Mouse (Mus musculus) testis, adult 2 months (tissue): ENCODE results near the gene Ppa2. TPM values are rescaled to one million over a fixed set of nuclear protein-coding genes. Genes with fewer than 3 reads are reported as not detected.

ENCODE experiments used
- H3K27ac ChIP-seq: fragments of 200-500 bp; 2 replicates; pipeline ENCODE4 v1.5.1; 2012; ENCODE audit warnings: low read depth, low read length; ENCODE audit not compliant: control insufficient read depth, insufficient read depth
- H3K27me3 ChIP-seq: fragments of 200-500 bp; 2 replicates; pipeline ENCODE4 v1.6.1; 2012; ENCODE audit warnings: mild to moderate bottlenecking, low read length, moderate library complexity; ENCODE audit not compliant: control insufficient read depth, insufficient read depth
- H3K36me3 ChIP-seq: fragments of 200-500 bp; 2 replicates; pipeline ENCODE4 v1.6.1; 2012; ENCODE audit warnings: mild to moderate bottlenecking, low read length; ENCODE audit not compliant: control insufficient read depth, insufficient read depth
- H3K4me1 ChIP-seq: fragments of 200-500 bp; 2 replicates; pipeline ENCODE4 v1.6.1; 2012; ENCODE audit warnings: low read length; ENCODE audit not compliant: control insufficient read depth, insufficient read depth
- H3K4me3 ChIP-seq: fragments of 200-500 bp; 2 replicates; pipeline ENCODE4 v1.5.1; 2012; ENCODE audit warnings: low read depth, mild to moderate bottlenecking, low read length, moderate library complexity, mixed read lengths; ENCODE audit not compliant: control insufficient read depth
- CTCF ChIP-seq: fragments of 200-500 bp; IDR thresholded peaks from 2 replicates; pipeline ENCODE4 v1.5.1; 2012; ENCODE audit warnings: low read depth, mild to moderate bottlenecking, inconsistent platforms, low read length, moderate library complexity; ENCODE audit not compliant: control insufficient read depth, insufficient read depth, insufficient replicate concordance
- POLR2A ChIP-seq: fragments of 200-500 bp; IDR thresholded peaks from 2 replicates; pipeline ENCODE4 v1.6.1; 2012; ENCODE audit warnings: low read depth, mild to moderate bottlenecking, inconsistent platforms, low read length, moderate library complexity; ENCODE audit not compliant: control insufficient read depth
- polyA plus RNA-seq: library from polyadenylated mRNA; depleted of rRNA; stranded (reverse); fragments of >200 nt; gene quantifications from 2 replicates; pipeline ENCODE4 v1.2.3, GENCODE M21; 2012

The Ppa2 gene
- polyA plus RNA-seq, 1 experiment, result 60.0 TPM

DNA sequence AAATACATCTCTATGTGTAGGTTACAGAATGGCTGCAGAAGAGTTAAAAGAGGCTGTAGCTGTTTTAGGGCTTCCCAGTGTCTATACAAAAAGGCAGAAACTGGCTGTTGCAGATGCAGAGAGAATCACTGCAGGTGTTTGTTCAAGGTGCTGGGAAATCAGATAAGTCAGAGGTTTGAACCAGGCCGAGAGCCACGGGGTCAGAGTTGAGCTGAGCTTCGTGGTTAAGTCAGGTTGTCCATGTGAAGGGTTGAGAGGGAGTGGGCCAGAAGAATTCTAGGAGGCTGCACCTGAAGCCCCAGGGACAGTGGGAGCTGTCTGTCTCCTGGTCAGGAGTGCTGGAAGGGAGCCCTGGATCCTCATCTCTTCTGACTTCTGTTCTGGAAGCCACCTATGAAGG, 2.4 kb downstream of the Ppa2 start:
- Histone ChIP-seq H3K4me3 (no peak overlapping the region), H3K27ac (no peak overlapping the region), H3K36me3 (no peaks in the 10 kb centered on the region), H3K27me3 (no peaks in the 10 kb centered on the region), H3K4me1 (peaks cover 6% of the 10 kb centered on the region)
- TF ChIP-seq CTCF (no peak), POLR2A (no peak)

- no peak for TF ChIP-seq CTCF
- no peak for TF ChIP-seq POLR2A
- H3K27ac ChIP-seq, result no peak overlapping the region
- no peaks in the 10 kb centered on the region for H3K27me3 ChIP-seq
- no peaks in the 10 kb centered on the region for H3K36me3 ChIP-seq
- H3K4me3 ChIP-seq, result no peak overlapping the region
- peaks cover 6% of the 10 kb centered on the region for H3K4me1 ChIP-seq
These were observed 2.9 kb downstream of the Ppa2 start for GRCm38 (mm10) chr3:133312850-133313249.

DNA sequence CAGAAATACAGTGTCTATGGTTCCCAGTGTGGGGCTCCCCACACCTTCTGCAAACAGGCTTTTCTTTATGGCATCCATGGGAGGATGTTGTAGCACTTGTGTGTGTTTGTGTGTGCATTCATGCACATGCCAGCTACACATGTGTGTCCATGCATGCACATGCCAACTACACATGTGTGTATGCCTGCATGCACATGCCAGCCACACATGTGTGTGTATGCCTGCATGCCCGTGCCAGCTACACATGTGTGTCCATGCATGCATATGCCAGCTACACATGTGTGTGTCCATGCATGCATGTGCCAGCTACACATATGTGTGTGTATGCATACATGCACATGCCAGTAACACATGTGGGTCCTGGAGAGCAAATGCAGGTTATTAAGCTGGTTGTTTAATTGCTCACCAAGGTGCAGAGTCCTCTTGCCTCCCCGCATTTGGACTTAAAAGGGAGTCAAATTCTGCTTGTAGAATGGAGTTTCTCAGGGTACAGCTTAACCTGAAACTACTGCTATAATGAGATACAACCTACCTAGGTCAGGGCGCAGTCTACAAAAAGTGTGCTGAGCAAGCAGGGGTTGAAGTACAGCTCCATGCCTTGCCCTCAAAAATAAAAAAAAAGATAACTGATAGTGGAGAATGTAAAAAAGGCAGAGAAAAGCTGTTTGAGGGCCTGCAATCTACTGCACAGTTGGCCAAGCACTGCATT, 3.7 kb downstream of the Ppa2 start:
- Histone ChIP-seq H3K36me3 (no peaks in the 10 kb centered on the region), H3K4me3 (no peak overlapping the region), H3K27ac (no peak overlapping the region), H3K4me1 (peaks cover 6% of the 10 kb centered on the region), H3K27me3 (no peaks in the 10 kb centered on the region)
- TF ChIP-seq POLR2A (no peak), CTCF (no peak)

DNA sequence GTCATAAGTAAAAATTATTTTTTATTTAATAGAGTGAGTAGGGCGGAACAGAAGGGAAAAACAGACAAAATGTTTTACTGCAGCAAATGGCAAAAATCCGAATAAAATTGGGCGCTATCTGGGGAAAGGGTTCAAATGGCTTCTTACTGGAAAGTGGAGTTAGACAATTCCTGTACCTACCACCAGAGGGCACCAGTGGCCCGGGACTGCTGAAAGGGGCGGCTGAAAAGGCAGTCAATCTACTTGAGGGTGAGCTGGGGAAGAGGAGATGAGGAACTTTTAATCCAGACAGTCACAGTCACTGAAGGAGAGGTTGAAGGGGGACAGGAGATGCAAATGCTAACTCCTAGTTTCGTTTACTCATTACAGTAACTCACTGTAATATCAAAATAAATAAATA, 4.6 kb downstream of the Ppa2 start:
- peak; percentile 76; the same call in 1 of the 2 replicates for TF ChIP-seq CTCF
- no peak for TF ChIP-seq POLR2A
- Histone ChIP-seq H3K27ac (no peak overlapping the region), H3K27me3 (no peaks in the 10 kb centered on the region), H3K4me1 (peaks cover 3% of the 10 kb centered on the region; the same call in 1 of the 2 replicates), H3K36me3 (no peaks in the 10 kb centered on the region), H3K4me3 (no peak overlapping the region)

GRCm38 (mm10) chr3:133315011-133315410, 5.1 kb downstream of the Ppa2 start:
- Histone ChIP-seq H3K36me3 (no peaks in the 10 kb centered on the region), H3K4me1 (peaks cover 3% of the 10 kb centered on the region; the same call in 1 of the 2 replicates), H3K27ac (no peak overlapping the region), H3K4me3 (no peak overlapping the region), H3K27me3 (no peaks in the 10 kb centered on the region)
- no peak for TF ChIP-seq CTCF
- no peak for TF ChIP-seq POLR2A

DNA sequence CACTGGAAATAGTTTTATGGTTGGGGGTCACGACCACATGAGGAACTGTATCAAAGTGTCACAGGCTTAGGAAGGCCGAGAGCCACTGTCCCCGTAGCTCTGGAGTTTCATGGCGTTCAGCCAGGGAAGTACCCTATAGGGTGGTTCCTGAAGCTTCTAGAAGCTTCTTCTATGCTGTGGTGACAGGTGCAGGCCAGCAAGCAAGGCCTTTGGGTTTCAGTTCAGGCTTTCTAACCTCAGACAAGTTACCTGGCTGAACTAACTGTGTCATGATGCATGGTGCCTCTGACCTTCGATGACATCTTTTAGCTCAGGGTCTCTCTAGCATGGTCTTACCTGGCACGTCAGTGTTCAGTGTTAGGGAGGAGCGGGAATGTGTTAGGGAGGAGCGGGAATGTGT, 5.7 kb downstream of the Ppa2 start:
- H3K4me1 ChIP-seq, result peaks cover 3% of the 10 kb centered on the region; the same call in 1 of the 2 replicates
- H3K36me3 ChIP-seq, result no peaks in the 10 kb centered on the region
- no peaks in the 10 kb centered on the region for H3K27me3 ChIP-seq
- no peak overlapping the region for H3K4me3 ChIP-seq
- no peak for TF ChIP-seq POLR2A
- TF ChIP-seq CTCF, result no peak
- no peak overlapping the region for H3K27ac ChIP-seq

DNA sequence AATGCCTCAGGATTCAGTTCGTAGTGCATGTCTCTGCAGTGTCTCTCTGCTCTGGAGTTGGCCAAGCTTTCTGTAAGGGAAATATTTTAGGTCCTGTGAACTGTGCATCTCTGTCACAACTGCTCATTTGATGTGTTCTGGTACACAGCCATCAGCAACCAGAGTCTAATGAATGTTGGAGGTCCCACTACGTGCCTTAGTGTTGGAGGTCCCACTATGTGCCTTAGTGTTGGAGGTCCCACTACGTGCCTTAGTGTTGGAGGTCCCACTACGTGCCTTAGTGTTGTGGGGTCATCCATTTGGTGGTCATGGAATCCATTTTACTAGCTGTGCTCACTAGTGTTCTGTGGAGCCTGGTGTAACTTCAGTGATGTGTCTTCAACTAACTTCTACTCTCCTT, 7.9 kb downstream of the Ppa2 start:
- Histone ChIP-seq H3K27ac (no peak overlapping the region), H3K4me1 (no peaks in the 10 kb centered on the region), H3K4me3 (no peak overlapping the region), H3K36me3 (no peaks in the 10 kb centered on the region; the same call in 1 of the 2 replicates), H3K27me3 (no peaks in the 10 kb centered on the region)
- TF ChIP-seq CTCF (no peak), POLR2A (no peak)
